16 mouse cellular contexts compared by ENCODE assay signal in the genomic region with DNA sequence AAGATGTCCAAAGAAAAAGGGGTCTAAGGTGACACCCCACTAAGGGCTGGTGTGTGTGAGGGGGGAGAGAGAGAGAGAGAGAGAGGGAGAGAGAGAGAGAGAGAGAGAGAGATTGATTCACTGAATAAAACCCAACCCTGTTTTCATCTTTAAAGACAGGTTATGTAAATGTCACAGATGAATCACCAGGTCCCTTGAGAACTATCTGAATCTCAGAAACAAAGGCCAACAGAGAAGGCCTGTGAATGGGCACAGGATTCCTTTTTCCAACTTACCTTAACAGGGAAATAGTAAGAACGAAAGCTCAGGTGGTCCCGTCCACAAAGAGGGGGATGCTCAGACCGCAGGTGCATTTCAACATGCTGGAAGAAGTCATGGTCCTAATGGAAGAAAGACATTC. TPM values are rescaled to one million over a fixed set of nuclear protein-coding genes. Genes with fewer than 3 reads are reported as not detected.
"Had no signal": no experiment of that assay in that cellular context is flagged by ENCODE, and none has a peak within 500 bp of the region (broad histone marks: within the 10 kb centered on the region; RNA-seq: fewer than 3 reads in every experiment).

No protein-coding gene starts in this region.

- DNase-seq: lung, adult 2 months; lung, postnatal 14 days; lung, postnatal 36 days; right cerebral cortex, postnatal 14 days; spleen, adult 18-20 months; thymus, adult 18-20 months; thymus, postnatal 14 days; thymus, postnatal 36 days had no signal

- H3K27ac ChIP-seq: lung, embryonic 15.5 days; macrophage; midbrain, embryonic 13.5 days; midbrain, embryonic 15.5 days; neural tube, embryonic 12.5 days had no signal

- H3K9ac ChIP-seq: lung, embryonic 15.5 days; midbrain, embryonic 13.5 days; midbrain, embryonic 15.5 days; neural tube, embryonic 12.5 days had no signal

- ATAC-seq: lung, postnatal 0 days; midbrain, embryonic 13.5 days; midbrain, embryonic 15.5 days had no signal

- H3K27me3 ChIP-seq: lung, embryonic 15.5 days; megakaryocyte, embryonic 14.5 days; midbrain, embryonic 13.5 days; midbrain, embryonic 15.5 days; neural tube, embryonic 12.5 days had no signal

- H3K4me1 ChIP-seq: midbrain, embryonic 13.5 days; midbrain, embryonic 15.5 days; neural tube, embryonic 12.5 days had no signal

- H3K9me3 ChIP-seq: lung, embryonic 15.5 days; megakaryocyte, embryonic 14.5 days; midbrain, embryonic 13.5 days; midbrain, embryonic 15.5 days; neural tube, embryonic 12.5 days had no signal

- H3K4me2 ChIP-seq: lung, embryonic 15.5 days; midbrain, embryonic 11.5 days; midbrain, embryonic 13.5 days; midbrain, embryonic 15.5 days; neural tube, embryonic 12.5 days had no signal

- H3K4me3 ChIP-seq: lung, embryonic 15.5 days; megakaryocyte, embryonic 14.5 days; midbrain, embryonic 13.5 days; midbrain, embryonic 15.5 days; neural tube, embryonic 12.5 days had no signal

RNA-seq across cellular contexts. Expression of a gene that starts 5.4 kb away (rescaled TPM):
- polyA plus RNA-seq: macrophage had no signal
